Mouse (Mus musculus): ENCODE results near the gene Ccdc97.

The Ccdc97 gene

GRCm38 (mm10) chr7:25689603-25690021 lies 29.3 kb downstream of the Ccdc97 start:
- CTCF ChIA-PET: no interaction called here

- CTCF ChIA-PET: interaction anchor here (1.2 kb wide), 1 partner anchor 14 kb away, joined by 5 read pairs; no protein-coding TSS in a partner anchor
Observed at GRCm38 (mm10) chr7:25688810-25689586, 29.9 kb downstream of the Ccdc97 start.

GRCm38 (mm10) chr7:25687811-25688401 lies 31.0 kb downstream of the Ccdc97 start:
- CTCF ChIA-PET: interaction anchor here (1.2 kb wide), 2 partner anchors 15 to 32 kb away, joined by 4 to 5 read pairs; no protein-coding TSS in a partner anchor

GRCm38 (mm10) chr7:25686680-25687531 lies 32.0 kb downstream of the Ccdc97 start, which contains the start of gene Tgfb1:
Gene Tgfb1 (plus strand): TSS chr7:25687002.
- CTCF ChIA-PET: interaction anchor here (0.8 to 1.2 kb wide), 2 partner anchors 33 to 290 kb away, joined by 3 to 4 read pairs; no protein-coding TSS in a partner anchor

GRCm38 (mm10) chr7:25685926-25686470 lies 32.9 kb downstream of the Ccdc97 start:
- CTCF ChIA-PET: interaction anchor here (0.6 kb wide), 1 partner anchor 1273 kb away, joined by 3 read pairs; no protein-coding TSS in a partner anchor

- CTCF ChIA-PET: interaction anchor here (0.6 kb wide), 1 partner anchor 139 kb away, joined by 3 read pairs; no protein-coding TSS in a partner anchor
Observed at GRCm38 (mm10) chr7:25684659-25685058, 34.2 kb downstream of the Ccdc97 start.

- CTCF ChIA-PET: interaction anchor here (0.6 kb wide), 1 partner anchor 288 kb away, joined by 4 read pairs; no protein-coding TSS in a partner anchor
Observed at GRCm38 (mm10) chr7:25683474-25684180, 35.3 kb downstream of the Ccdc97 start.

GRCm38 (mm10) chr7:25681341-25682231 lies 37.3 kb downstream of the Ccdc97 start:
- CTCF ChIA-PET: interaction anchor here (0.7 to 0.9 kb wide), 3 partner anchors 13 to 1296 kb away, joined by 3 read pairs; no protein-coding TSS in a partner anchor

GRCm38 (mm10) chr7:25680514-25681258 lies 38.2 kb downstream of the Ccdc97 start, which contains the start of gene B9d2:
Gene B9d2 (plus strand): TSS chr7:25680780.
- CTCF ChIA-PET: interaction anchor here (0.7 kb wide), 1 partner anchor 1295 kb away, joined by 3 read pairs; no protein-coding TSS in a partner anchor

GRCm38 (mm10) chr7:25679971-25680370 lies 38.9 kb downstream of the Ccdc97 start:
- CTCF ChIA-PET: interaction anchor here (0.6 kb wide), 1 partner anchor 25 kb away, joined by 3 read pairs; no protein-coding TSS in a partner anchor

GRCm38 (mm10) chr7:25677013-25677412 lies 41.9 kb downstream of the Ccdc97 start:
- CTCF ChIA-PET: no interaction called here

- CTCF ChIA-PET: interaction anchor here (0.5 kb wide), 1 partner anchor 1549 kb away, joined by 3 read pairs; no protein-coding TSS in a partner anchor
Observed at GRCm38 (mm10) chr7:25676085-25676781, 42.7 kb downstream of the Ccdc97 start.

GRCm38 (mm10) chr7:25675405-25675804 lies 43.5 kb downstream of the Ccdc97 start:
- CTCF ChIA-PET: interaction anchor here (0.5 kb wide), 1 partner anchor 1550 kb away, joined by 3 read pairs; no protein-coding TSS in a partner anchor

- CTCF ChIA-PET: no interaction called here
Observed at GRCm38 (mm10) chr7:25674719-25675300, 44.1 kb downstream of the Ccdc97 start, which contains the start of gene Tmem91. Gene Tmem91 (minus strand): TSS chr7:25675166.

- CTCF ChIA-PET: no interaction called here
Observed at GRCm38 (mm10) chr7:25674297-25674696, 44.6 kb downstream of the Ccdc97 start.

GRCm38 (mm10) chr7:25672442-25672841 lies 46.4 kb downstream of the Ccdc97 start:
- CTCF ChIA-PET: no interaction called here

- CTCF ChIA-PET: no interaction called here
Observed at GRCm38 (mm10) chr7:25671686-25672085, 47.2 kb downstream of the Ccdc97 start.
